ENCODE assay signal across 27 mouse cellular contexts in genomic region chr5:60969470-60969869, GRCm38 (mm10).
A peak's percentile ranks its signal among the peaks of the same experiment; 100 is the strongest.
DNase-seq lines count a peak whose midpoint lies in the region; ATAC-seq lines count a peak whose summit lies in the region.
"Had no signal": no experiment of that assay in that cellular context is flagged by ENCODE, and none has a peak within 500 bp of the region (broad histone marks: within the 10 kb centered on the region; RNA-seq: fewer than 3 reads in every experiment).

No protein-coding gene starts in this region.

- no peaks in the 10 kb centered on the region for H3K36me3 ChIP-seq in embryonic facial prominence, embryonic 14.5 days (ENCODE audit: control insufficient read depth, insufficient read depth, low read length)
- H3K36me3 ChIP-seq in embryonic facial prominence, embryonic 10.5 days (replicated peaks) = no peaks in the 10 kb centered on the region
- no peaks in the 10 kb centered on the region for H3K36me3 ChIP-seq in midbrain, embryonic 12.5 days
- no peaks in the 10 kb centered on the region for H3K36me3 ChIP-seq in midbrain, embryonic 13.5 days
- no peaks in the 10 kb centered on the region for H3K36me3 ChIP-seq in forebrain, embryonic 16.5 days (ENCODE audit: control insufficient read depth, insufficient read depth)
- H3K36me3 ChIP-seq: embryonic facial prominence, embryonic 13.5 days; forebrain, embryonic 10.5 days; heart, embryonic 10.5 days; heart, embryonic 13.5 days had no signal

- H3K4me1 ChIP-seq in embryonic facial prominence, embryonic 14.5 days (ENCODE audit: control insufficient read depth, insufficient read depth, low read length) = no peaks in the 10 kb centered on the region
- H3K4me1 ChIP-seq in embryonic facial prominence, embryonic 10.5 days = no peaks in the 10 kb centered on the region
- H3K4me1 ChIP-seq in midbrain, embryonic 12.5 days = no peaks in the 10 kb centered on the region
- peaks cover 4% of the 10 kb centered on the region; the same call in 1 of the 2 replicates for H3K4me1 ChIP-seq in midbrain, embryonic 13.5 days (replicated peaks)
- no peaks in the 10 kb centered on the region for H3K4me1 ChIP-seq in forebrain, embryonic 16.5 days (replicated peaks; ENCODE audit: control insufficient read depth, insufficient read depth, low read length)
- H3K4me1 ChIP-seq: embryonic facial prominence, embryonic 13.5 days; forebrain, embryonic 10.5 days; forebrain, embryonic 13.5 days; heart, embryonic 10.5 days; heart, embryonic 13.5 days had no signal

- no peaks in the 10 kb centered on the region for H3K27me3 ChIP-seq in embryonic facial prominence, embryonic 14.5 days (replicated peaks; ENCODE audit: control insufficient read depth, insufficient read depth, low read length)
- H3K27me3 ChIP-seq in embryonic facial prominence, embryonic 10.5 days (replicated peaks; ENCODE audit: low read depth, poor library complexity, severe bottlenecking) = no peaks in the 10 kb centered on the region
- H3K27me3 ChIP-seq in midbrain, embryonic 12.5 days = no peaks in the 10 kb centered on the region
- no peaks in the 10 kb centered on the region for H3K27me3 ChIP-seq in midbrain, embryonic 13.5 days
- no peaks in the 10 kb centered on the region for H3K27me3 ChIP-seq in forebrain, embryonic 16.5 days (replicated peaks; ENCODE audit: control insufficient read depth, insufficient read depth, low read length)
- H3K27me3 ChIP-seq: embryonic facial prominence, embryonic 13.5 days; forebrain, embryonic 13.5 days; heart, embryonic 13.5 days had no signal

- WGBS in embryonic facial prominence, embryonic 14.5 days = 67% methylated on average over 5 of the region's 5 CpGs
- 79% methylated on average over 5 of the region's 5 CpGs for WGBS in embryonic facial prominence, embryonic 10.5 days
- 35% methylated on average over 5 of the region's 5 CpGs for WGBS in midbrain, embryonic 12.5 days
- WGBS in midbrain, embryonic 13.5 days = 29% methylated on average over 5 of the region's 5 CpGs
- WGBS in forebrain, embryonic 16.5 days = 51% methylated on average over 5 of the region's 5 CpGs

- no peak overlapping the region for H3K4me2 ChIP-seq in embryonic facial prominence, embryonic 14.5 days (ENCODE audit: low read depth, low read length)
- no peak overlapping the region for H3K4me2 ChIP-seq in midbrain, embryonic 12.5 days (replicated peaks)
- H3K4me2 ChIP-seq in midbrain, embryonic 13.5 days (replicated peaks) = no peak overlapping the region
- H3K4me2 ChIP-seq in forebrain, embryonic 16.5 days (ENCODE audit: low read length) = no peak overlapping the region
- H3K4me2 ChIP-seq: embryonic facial prominence, embryonic 13.5 days; forebrain, embryonic 13.5 days; heart, embryonic 13.5 days; hindbrain, embryonic 14.5 days had no signal

- DNase-seq in embryonic facial prominence, embryonic 14.5 days (ENCODE audit: low spot score) = peak; percentile 17
- no peak for DNase-seq in embryonic facial prominence, embryonic 10.5 days (ENCODE audit: low spot score)
- DNase-seq in brain, adult 2 months (ENCODE audit: low read depth, low spot score) = peak; percentile 13
- DNase-seq: adrenal gland, adult 8-10 months; adrenal gland, postnatal 25 days; cerebellum, adult 11 months; cerebellum, adult 2 months; cerebellum, adult 9-11 months; cerebellum, postnatal 25 days; forebrain, postnatal 0 days; gastrocnemius, postnatal 10 days; gastrocnemius, postnatal 36 days; heart, adult 2 months; heart, postnatal 14 days; heart, postnatal 4 days had no signal

- no peak for ATAC-seq in embryonic facial prominence, embryonic 14.5 days (ENCODE audit: low read depth)
- peak; percentile 82 for ATAC-seq in midbrain, embryonic 12.5 days (ENCODE audit: low FRiP score, low read depth)
- ATAC-seq in midbrain, embryonic 13.5 days = no peak
- ATAC-seq in forebrain, embryonic 16.5 days = no peak
- ATAC-seq: activated CD4-positive, CD25-positive, alpha-beta regulatory T cell, adult 4 months; forebrain, embryonic 13.5 days; forebrain, postnatal 0 days; hindbrain, postnatal 0 days; inflammation-experienced regulatory T-cells, adult 6 months had no signal

- no peak overlapping the region for H3K4me3 ChIP-seq in embryonic facial prominence, embryonic 14.5 days (ENCODE audit: low read depth, low read length)
- H3K4me3 ChIP-seq in embryonic facial prominence, embryonic 10.5 days = no peak overlapping the region
- no peak overlapping the region for H3K4me3 ChIP-seq in midbrain, embryonic 12.5 days
- H3K4me3 ChIP-seq in midbrain, embryonic 13.5 days (replicated peaks) = no peak overlapping the region
- no peak overlapping the region for H3K4me3 ChIP-seq in forebrain, embryonic 16.5 days (replicated peaks; ENCODE audit: low read length)
- H3K4me3 ChIP-seq: embryonic facial prominence, embryonic 13.5 days; forebrain, embryonic 10.5 days; forebrain, embryonic 13.5 days; heart, adult 2 months; heart, embryonic 10.5 days; heart, embryonic 13.5 days had no signal

- no peaks in the 10 kb centered on the region for H3K9me3 ChIP-seq in embryonic facial prominence, embryonic 14.5 days (ENCODE audit: control insufficient read depth, low read length)
- H3K9me3 ChIP-seq in embryonic facial prominence, embryonic 10.5 days = no peaks in the 10 kb centered on the region
- H3K9me3 ChIP-seq in midbrain, embryonic 12.5 days = no peaks in the 10 kb centered on the region
- no peaks in the 10 kb centered on the region for H3K9me3 ChIP-seq in midbrain, embryonic 13.5 days
- H3K9me3 ChIP-seq in forebrain, embryonic 16.5 days (ENCODE audit: control insufficient read depth, low read length) = no peaks in the 10 kb centered on the region
- H3K9me3 ChIP-seq: embryonic facial prominence, embryonic 13.5 days; forebrain, embryonic 10.5 days; forebrain, embryonic 13.5 days; heart, embryonic 10.5 days; heart, embryonic 13.5 days had no signal

- H3K9ac ChIP-seq in embryonic facial prominence, embryonic 14.5 days (ENCODE audit: low read depth, low read length) = no peak overlapping the region
- no peak overlapping the region for H3K9ac ChIP-seq in midbrain, embryonic 12.5 days (replicated peaks)
- no peak overlapping the region for H3K9ac ChIP-seq in midbrain, embryonic 13.5 days (replicated peaks)
- no peak overlapping the region for H3K9ac ChIP-seq in forebrain, embryonic 16.5 days (replicated peaks; ENCODE audit: low read depth, low read length)
- H3K9ac ChIP-seq: embryonic facial prominence, embryonic 13.5 days; forebrain, embryonic 13.5 days; forebrain, postnatal 0 days; heart, embryonic 13.5 days; hindbrain, embryonic 14.5 days had no signal

- H3K27ac ChIP-seq in embryonic facial prominence, embryonic 14.5 days (replicated peaks; ENCODE audit: low read depth, low read length) = no peak overlapping the region
- H3K27ac ChIP-seq in embryonic facial prominence, embryonic 10.5 days (replicated peaks) = no peak overlapping the region
- no peak overlapping the region for H3K27ac ChIP-seq in midbrain, embryonic 12.5 days (replicated peaks)
- no peak overlapping the region for H3K27ac ChIP-seq in midbrain, embryonic 13.5 days
- H3K27ac ChIP-seq in forebrain, embryonic 16.5 days (ENCODE audit: low read length) = no peak overlapping the region
- H3K27ac ChIP-seq: embryonic facial prominence, embryonic 13.5 days; forebrain, embryonic 10.5 days; forebrain, embryonic 13.5 days; heart, adult 2 months; heart, embryonic 10.5 days; heart, embryonic 13.5 days; hindbrain, embryonic 14.5 days; hindbrain, postnatal 0 days had no signal
